Mouse (Mus musculus): ENCODE results near the gene Paqr5.
A peak's percentile ranks its signal among the peaks of the same experiment; 100 is the strongest.

Gene Paqr5

DNA sequence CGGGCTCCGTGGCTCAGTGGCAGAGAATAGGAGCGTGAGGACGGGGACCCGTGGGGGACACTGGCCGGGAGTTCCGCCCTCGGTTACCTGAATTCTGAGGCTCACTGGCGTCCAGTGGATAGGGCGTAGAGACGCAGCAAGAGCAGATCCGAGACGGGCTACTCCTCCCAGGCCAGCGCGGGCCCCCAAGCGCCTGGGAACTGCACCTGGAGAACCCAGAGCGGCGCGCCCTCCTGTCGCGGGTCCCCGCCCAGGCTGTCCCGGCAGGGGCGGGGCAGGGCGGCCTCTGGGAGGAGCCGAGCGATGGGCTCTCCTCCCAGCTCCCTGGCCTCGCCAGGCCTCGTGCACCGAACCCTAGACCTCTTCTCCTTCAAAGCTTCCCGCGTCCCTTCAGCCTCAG, at the start of gene Paqr5:
Paqr5 (minus strand) TSS at position 257 of the 400 bp plus-strand sequence.
- DNase-seq, result no peak

DNA sequence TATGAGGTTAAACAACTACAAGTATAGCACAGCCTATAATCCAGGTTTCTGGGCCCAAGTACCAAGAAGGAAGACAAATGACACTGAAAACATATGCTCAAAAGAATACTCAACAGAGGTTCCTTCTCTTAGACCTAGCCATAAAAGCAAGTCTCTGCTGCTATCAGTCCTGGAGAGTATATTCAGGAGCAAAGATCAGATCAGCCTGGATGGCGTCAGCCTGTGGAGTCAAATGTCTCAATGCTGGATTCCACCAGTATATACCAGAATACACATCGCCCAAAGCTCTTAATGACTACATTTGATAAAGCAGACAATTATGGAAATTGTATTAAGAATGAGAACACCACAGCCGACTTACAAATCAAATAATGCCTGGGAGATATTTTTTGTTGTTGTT, 35.6 kb upstream of the Paqr5 start:
- no peak for DNase-seq

DNA sequence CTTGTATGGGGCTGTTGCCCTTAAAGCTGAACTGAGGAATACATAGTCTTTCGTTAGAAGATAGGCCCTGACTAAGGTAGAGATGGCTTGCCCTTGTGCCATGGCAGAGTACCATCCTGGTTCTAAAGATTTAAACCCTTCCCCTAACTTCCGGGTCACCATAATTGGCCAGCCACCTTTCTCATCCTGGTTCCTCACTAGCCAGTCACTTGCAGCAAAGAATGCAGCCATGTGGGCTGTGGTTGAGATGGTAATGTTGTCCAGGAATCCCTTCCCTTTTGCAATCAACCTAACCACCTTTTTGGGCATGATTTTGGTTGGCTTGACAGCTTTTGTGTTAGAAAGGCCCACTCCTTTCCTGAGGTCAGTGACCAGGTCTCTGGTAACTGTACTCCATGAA, 33.8 kb upstream of the Paqr5 start:
- no peak for DNase-seq

DNA sequence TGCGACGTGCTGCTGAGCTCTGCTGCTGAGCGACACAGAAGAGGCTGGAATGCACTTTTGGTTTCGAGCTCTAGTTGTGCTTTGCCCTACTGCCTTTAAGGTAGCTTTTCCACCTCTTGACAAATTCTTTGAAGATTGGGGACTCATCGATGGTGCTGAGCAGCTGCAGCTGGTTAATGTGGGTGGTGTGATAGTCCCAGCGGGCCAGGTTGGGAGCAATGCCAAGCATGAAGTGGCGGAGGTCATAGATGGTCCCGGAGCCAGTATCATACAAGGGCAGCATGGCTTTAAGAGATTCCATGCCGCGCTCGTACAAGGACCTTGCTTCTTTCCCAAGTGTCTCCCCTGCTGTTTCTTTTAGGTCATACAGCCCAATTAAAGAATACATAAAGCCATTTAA, 33.3 kb upstream of the Paqr5 start:
- DNase-seq, result no peak

DNA sequence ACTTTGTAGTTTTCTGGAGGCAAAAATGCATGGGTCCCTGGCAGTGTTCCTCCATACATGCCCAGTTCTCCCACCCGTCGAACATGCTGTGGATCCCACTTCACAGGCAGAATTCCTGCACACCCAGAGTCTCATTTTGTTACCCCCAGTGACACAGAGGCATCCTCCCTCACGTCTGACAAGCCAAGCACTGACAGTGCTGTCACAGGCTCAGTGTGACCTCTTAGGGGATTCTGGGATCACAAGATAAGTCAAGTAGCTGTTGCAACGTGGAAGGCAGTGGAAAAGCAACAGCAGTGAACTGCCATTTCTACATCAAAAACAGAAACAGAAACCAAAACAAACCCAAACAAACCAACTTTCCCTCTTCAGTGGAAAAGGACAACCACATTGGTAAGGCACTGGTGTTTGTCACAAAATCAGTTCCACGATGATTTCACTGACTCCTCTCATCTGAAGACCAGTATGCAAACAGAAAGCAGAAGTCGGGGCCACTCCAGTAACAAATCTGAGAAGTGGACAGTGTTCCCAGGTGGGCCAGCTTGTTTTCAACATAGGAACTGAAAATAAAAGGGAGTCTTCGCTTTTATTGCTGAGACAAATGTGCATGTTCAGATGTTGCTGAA, 31.3 kb upstream of the Paqr5 start:
- DNase-seq, result no peak

DNA sequence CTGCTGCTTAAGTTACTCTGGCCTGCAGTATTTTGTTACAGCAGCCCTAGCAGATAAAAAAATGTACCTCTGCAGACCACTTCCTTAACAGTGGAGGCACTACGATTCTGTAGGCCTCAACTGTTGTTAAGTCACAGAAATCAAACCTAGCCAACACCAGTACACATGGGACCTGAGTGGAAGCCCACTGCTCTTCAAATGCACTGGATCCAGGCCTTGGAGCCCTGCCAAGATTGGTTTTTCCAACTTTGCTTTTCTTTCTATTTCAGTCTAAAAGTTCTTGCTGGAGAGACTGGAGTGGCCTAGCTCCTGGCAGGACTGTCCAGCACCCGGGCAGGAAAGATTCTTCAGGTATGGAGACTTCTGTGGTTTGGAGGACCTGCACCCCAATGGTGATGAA, 29.6 kb upstream of the Paqr5 start:
- no peak for DNase-seq

DNA sequence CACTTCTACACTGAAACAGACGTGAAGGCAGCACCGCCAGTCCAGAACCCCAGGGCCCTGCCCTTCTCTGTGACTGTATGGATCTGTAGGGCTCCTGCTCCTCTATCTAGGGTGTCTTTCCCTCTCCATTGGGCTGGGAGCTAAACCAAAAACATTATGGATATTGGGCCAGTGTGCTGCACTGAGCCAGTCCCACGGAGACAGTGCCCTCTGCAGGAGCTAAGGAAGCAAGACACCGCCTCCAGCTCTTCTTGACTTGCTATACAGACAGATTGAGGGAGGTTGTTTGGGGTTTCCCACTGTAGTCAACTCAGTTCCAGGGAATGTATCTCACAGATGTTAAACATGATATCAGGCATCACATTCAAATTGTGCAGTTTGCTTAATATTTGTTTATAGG, 24.1 kb upstream of the Paqr5 start:
- DNase-seq, result no peak

DNA sequence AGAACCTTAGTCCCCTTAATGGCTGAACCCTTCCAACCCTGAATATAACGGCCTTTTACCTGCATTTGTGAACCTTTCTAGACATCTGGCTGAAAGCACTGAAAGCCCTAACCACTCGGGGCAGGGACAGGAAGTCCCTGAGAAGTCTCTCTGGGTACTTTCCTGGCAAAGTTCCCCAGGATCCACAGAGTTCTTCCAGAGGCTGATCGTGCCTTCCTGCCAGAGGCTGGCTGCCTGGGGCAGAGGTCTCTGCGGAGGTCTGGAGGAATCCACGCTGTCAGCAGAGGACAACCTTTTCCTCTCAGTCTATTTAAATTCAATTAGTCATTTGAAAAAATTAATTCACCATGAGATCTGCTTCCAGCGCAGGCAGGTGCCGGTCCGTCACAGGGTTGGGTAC, 22.5 kb upstream of the Paqr5 start:
- no peak for DNase-seq

DNA sequence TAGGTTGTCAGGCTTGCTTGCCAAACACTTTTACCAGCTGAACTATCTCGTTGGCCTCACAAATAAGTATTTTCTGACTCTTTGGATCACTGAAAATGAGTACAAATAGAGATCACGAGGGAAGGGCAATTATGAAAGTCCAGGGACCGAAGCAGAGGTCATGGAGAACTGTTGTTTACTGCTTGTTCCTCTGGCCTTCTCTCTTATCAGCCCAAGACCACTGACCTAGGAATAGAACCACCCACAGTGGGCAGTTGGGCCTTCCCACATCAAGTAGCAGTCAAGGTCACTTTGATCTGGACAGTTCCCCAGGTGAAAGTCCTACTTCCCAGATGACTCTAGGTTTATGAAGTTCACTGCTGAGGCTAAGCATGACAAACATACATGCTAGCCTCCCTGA, 15.5 kb upstream of the Paqr5 start:
- no peak for DNase-seq

DNA sequence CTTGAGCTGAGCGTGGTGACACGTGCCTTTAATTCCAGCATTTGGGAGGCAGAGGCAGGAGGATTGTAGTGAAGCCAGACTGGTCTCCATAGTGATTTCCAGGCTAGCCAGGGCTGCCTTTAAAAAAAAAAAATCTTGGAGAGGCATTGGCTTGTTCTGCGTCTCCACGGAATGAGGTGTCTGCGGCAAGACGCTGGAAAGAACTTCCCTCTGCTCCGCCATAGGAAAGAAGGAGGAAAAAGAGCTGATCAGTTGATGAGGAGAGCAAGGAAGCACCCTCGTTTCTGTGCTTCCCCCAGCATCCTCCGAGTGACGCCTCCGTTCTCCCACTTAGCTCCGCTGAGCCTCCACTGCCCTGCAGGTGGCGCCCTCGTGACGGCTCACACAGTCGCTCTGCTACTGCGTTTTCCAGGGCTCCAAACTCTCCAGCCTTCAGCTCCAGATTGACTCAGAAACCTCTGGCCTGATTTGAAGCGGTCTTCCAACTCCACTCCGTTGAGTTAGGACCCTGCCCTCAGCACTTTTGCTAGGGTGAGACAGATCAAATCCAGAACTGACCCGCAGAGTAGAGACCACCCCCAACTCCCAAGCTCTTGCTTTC, 13.5 kb upstream of the Paqr5 start:
- peak; percentile 76 for DNase-seq

DNA sequence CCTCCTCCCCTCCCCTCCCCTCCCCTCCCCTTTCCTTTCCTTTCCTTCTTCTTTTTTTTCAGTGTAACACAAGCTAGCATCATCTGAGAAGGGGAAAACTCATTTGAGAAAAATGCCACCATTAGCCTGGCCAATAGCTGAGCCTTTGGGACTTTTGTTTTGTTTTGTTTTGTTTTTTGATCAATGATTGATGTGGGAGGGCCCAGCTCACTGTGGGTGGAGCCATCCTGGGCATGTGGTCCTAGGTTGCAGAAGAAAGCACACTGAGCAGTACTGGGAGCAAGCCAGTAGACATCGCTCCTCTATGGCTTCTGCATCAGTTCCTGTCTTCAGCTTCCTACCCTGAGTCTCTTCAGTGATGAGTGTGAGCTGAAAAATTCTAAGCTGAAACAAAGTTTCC, 9.2 kb upstream of the Paqr5 start:
- DNase-seq, result no peak

DNA sequence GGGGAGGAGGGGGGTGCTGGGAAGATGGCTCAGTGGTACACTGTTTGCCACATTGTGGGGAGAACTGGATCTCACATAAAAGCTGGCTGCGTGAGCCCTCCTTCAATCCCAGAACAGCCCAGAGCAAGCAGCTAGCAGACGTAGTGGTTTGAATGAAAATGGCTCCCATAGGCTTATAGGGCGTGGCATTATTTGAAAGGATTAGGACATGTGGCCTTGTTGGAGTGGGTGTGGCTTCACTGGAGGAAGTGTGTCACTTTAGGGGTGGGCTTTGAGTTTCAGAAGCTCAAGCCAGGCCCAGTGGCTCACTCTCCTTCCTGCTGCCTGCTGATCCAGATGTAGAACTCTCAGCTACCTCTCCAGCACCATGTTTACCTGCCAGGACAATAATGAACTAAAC, 5.5 kb upstream of the Paqr5 start:
- no peak for DNase-seq

DNA sequence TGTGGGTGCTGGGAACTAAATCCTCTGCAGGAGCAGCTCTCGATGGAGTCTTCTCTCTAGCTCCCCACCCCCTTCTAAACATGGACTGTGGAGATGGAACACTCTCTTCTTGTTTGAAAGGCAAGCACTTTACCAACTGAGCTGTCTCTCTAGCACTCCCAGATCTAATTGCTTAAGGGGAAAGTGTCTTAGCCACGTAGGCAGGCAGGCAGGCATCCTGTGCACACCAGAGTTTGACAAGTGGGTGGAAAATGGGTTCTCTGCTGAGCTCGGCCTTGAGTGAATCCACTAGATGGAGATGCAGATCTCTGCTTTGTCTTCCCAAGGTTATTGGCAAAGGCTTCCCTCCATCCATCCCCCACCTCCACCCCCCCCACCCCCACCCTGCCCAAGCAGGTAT, 1.4 kb upstream of the Paqr5 start:
- no peak for DNase-seq

DNA sequence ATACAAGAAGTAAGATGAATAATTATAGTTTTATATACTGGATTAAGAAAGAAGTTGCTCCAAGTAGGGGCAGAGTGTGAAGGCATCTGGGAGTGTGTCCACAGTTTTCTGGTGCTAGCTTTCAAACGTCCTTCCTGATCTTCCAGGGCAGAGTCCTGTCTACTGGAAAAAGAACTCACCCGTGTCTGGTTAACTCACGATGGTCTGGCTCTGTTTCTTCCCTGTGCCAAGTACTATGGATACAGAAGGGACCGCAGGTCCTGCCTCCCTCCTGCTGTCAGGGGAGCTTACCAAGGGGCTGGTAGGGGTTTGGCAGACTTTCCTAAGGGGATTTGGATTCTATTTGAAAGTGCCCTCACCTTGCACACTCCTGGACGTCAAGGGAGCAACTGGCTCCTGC, 1.6 kb downstream of the Paqr5 start:
- DNase-seq, result no peak

DNA sequence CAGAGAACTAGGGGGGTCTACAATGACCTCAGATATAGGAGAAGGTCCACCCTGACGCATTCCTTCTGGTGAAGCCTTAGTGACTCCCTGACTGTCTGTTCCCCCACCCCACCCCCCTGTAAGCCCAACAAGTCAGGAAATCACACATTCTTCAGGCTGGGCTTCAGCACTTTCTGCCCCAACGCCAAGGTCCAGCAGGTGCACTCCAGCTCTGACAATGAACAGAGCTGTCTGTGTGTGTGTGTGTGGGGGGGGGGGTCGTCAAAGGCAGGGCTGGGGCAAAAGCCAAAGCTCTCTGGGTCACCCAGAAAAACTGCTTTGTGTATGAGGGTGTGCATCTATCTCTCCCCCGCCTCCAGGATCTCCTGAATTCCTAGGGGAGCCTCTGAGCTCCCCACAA, 2.8 kb downstream of the Paqr5 start:
- DNase-seq, result no peak

DNA sequence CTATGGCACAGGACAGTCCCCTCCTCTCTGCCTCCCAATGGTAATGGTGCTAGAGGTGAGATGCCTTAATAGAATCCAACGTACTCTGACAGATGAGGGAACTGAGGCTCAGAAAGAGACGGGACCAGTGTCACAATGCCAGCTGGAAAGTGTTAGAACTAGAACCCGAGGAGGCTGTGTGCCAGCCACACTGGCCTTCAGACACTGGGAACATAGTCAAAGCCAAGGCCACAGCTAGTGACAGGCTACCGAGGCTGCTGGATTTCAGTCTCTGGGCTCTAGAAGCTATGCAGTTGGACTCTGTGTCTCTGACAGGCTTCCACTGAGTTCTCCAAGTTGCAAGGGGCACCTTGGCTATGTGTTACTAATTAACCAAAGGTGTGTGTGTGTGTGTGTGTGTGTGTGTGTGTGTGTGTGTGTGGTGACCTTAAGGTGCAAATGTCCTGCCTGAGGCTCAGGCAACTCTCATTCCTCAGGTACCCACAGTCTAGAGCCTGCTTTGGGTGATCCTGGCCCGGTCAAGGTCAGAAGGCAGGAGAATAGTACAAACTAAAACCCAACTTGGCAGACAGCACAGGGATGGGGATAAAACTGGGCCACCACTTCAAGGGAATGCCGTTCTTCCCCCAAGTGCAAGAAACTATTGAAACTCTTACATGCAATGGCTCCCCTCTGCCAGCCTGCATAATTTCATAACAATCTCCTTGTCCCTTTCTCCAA, 3.5 kb downstream of the Paqr5 start:
- no peak for DNase-seq

DNA sequence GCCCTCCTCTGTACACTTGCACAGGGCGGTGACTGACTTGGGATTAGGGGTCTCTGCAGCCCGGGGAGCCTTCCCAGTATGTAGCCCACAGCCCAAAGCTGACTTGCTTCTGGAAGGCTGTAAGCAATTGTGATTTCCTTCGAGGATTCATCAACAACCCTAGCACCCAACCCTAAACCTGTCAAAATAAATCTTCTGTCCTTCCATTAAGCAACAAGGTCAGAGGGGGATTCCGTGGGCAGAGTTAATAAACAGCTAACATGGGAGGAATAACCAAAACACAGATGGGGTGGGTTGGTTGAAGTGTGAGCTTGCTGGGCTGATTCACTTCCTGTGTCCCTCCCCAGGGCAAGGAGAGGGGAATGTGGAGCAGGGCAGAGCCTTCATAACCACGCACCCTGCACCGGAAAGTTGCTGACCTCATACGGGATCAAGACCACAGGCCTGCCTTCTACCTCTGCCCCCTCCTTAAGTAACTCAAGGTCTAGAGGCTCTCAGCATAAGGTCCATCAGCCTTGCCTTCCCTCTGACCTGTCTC, 5.0 kb downstream of the Paqr5 start:
- no peak for DNase-seq

DNA sequence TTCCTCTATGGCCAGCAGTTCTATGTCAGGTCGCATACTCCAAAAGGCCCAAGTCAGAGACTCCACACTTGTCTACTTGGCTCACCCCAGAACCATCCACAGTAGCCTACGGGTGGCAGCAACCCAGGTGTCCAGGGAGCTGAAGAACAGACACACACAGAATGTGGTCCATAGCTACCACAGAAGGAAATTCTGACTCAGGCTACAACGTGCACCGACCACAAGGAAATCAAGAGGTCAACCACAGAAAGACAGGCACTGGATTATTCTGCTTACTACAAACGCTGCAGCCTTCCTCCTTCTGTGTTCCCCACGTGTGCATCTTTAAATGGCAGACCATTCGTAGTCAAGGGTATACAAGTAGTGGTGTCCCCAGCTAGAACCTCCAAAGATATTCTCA, 6.4 kb downstream of the Paqr5 start:
- no peak for DNase-seq

DNA sequence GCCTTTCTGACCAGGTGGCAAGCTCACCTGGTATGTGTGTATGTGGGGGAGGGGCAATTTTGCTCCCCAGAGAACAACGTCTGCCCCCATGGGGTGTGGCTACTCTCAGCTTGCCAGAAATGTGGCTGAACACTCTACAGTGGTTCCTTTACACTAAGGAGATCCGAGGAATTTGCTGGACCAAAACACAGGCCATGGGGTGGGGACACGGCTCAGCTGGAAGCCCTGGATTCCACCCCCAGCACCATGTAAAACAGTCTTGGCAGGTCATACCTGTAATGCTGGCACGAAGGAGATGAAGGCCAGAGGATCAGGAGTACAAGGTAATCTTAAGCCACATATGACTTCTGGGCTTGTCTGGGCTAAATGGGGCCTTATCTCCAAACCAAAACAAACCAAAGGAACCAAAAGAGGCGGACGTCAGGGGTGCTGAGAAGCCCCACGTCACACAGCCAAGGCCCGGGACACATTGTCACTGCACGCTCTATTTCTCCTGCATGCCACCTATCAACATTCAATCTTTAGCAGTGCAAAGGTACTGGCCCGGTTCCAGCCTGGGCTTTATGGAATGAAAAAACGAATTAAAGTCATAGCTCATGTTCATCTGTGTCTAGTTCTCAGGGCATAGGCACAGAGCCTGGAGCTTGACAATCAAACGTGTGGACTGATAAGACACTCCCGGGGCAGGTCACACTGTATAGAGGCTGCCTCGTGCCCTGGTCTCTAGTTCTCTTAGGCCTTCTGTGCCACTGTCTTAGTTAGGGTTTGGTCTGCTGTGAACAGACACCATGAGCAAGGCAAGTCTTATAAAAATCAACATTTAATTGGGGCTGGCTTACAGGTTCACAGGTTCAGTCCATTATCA, 8.2 kb downstream of the Paqr5 start:
- DNase-seq, result no peak

DNA sequence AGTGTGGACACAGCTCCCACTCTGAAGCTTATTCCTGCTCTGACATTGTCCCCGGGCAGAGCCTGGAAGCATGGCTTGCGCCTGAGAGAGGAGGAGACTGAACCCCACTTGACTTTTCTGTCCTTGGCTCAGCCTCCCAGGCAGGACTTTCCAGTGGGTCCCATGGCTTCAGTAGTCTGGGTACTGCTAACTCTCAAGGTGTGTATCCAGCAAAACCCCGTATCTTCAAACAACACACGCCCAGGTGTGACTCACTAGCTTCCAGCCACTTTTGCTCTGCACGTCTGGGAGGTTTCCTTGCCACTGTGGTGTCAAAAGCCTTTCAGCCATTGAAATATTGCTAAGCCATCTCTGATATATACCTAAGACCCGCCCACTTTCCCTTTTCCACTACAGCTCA, 9.3 kb downstream of the Paqr5 start:
- no peak for DNase-seq

DNA sequence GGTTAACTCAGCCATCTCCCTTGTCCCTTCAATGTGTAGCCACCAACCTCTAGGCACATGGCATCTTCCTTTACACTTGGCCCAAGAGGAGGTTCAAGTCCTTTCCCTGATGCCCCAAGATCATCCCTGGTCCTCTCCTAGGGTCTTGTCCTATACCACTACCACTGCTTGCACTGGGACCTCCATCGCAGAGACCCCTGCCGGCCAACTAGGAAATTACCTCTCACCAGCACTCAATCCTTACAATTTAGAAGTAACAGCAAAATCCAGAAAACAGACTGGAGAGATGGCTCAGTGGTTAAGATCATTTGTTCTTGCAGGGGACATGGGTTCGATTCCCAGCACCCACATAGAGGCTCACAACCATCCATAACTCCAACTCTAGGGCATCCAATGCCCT, 11.2 kb downstream of the Paqr5 start:
- DNase-seq, result no peak

DNA sequence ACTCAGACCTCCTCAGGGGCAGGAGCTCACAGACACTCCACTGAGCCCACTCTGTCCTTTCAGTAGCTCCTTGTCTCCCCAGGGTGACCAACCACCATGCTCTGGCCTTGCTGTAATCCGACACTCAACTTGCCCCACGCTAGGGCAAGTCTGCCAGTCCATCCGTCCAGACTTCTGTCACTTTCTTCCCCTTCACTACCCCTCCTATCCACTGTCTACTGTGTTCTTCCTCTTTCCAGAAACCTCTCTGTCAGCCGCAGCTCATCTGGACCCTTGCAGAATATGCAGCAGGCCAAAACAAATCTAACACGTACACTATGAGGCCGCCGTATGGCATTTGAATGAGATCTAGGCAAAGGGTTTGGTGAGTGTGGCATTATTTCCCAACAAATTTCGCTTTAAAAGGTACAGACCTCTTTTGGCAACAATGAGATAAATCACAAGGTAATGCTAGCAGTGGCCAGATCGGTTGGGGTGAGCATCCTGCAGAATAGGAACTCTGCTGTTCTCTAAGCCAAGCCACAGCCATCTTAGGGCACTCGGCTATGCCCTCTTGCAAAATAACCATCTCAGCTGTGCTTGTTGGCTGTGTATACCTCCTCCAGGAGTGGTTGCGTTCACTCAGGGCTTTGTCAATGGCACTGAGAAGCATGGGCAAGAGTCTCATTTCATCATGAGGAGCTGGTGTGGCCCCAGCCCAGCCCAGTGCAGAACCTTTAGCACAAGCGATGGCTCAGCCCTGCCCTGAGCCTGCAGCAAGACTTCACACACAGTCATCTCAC, 13.1 kb downstream of the Paqr5 start:
- DNase-seq, result no peak

DNA sequence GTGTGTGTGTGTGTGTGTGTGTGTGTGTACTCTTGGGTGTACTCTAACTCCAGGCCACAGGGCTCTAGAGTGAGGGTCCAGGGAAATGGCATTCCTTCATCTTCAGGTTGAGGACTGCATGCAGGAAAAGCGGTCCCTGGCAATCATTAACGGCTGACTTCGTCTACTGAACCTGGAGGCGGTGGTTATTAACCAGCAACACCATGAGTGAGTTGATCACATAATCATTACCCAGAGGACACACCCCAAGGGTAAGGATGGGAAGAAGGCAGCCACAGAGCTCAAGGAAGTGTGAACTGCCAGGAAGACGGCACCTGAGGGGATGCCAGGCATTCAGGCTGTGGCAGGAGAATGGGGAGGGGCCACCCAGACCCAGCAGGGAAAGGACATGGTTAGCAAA, 18.3 kb downstream of the Paqr5 start:
- no peak for DNase-seq

Measured in layer of hippocampus, adult 9-11 months (tissue).